Mouse (Mus musculus) small intestine, adult 2 months (tissue): Measurements from ENCODE around the gene Bcr. TPM values are rescaled to one million over a fixed set of nuclear protein-coding genes. Genes with fewer than 3 reads are reported as not detected.

Source experiments
- H3K27ac ChIP-seq: fragments of 200-500 bp; 2 replicates; pipeline ENCODE4 v1.5.1; 2012; ENCODE audit warnings: low read depth, low read length, control low read depth, inconsistent platforms; ENCODE audit not compliant: insufficient read depth
- H3K27me3 ChIP-seq: fragments of 200-500 bp; 2 replicates; pipeline ENCODE4 v1.6.1; 2012; ENCODE audit warnings: mild to moderate bottlenecking, moderate library complexity, low read length, inconsistent platforms; ENCODE audit not compliant: control insufficient read depth, insufficient read depth
- H3K36me3 ChIP-seq: fragments of 200-500 bp; 2 replicates; pipeline ENCODE4 v1.6.1; 2012; ENCODE audit warnings: mild to moderate bottlenecking, low read length, control low read depth, inconsistent platforms; ENCODE audit not compliant: control insufficient read depth, insufficient read depth
- H3K4me1 ChIP-seq: fragments of 200-500 bp; 2 replicates; pipeline ENCODE4 v1.6.1; 2012; ENCODE audit warnings: low read length, inconsistent platforms, mixed read lengths; ENCODE audit not compliant: control insufficient read depth, insufficient read depth, insufficient read length
- H3K4me3 ChIP-seq: fragments of 200-500 bp; 2 replicates; pipeline ENCODE4 v1.5.1; 2012; ENCODE audit warnings: low read depth, mild to moderate bottlenecking, control low read depth, inconsistent platforms, low read length, moderate library complexity
- CTCF ChIP-seq: fragments of 200-500 bp; IDR thresholded peaks from 2 replicates; pipeline ENCODE4 v1.5.1; 2012; ENCODE audit warnings: low read depth, mild to moderate bottlenecking, control low read depth, inconsistent platforms, low read length, moderate library complexity, mixed read lengths; ENCODE audit not compliant: insufficient replicate concordance, insufficient read length; ENCODE audit errors: extremely low read depth
- POLR2A ChIP-seq: fragments of 200-500 bp; IDR thresholded peaks from 2 replicates; pipeline ENCODE4 v1.6.1; 2012; ENCODE audit warnings: low read depth, mild to moderate bottlenecking, control low read depth, inconsistent platforms, low read length, moderate library complexity
- WGBS: fragments of 180-500 bp; shearing (Covaris S2); methylation state at CpG from one replicate; pipeline ENCODE4 v1.1.7; 2018; 5-methylcytosine and 5-hydroxymethylcytosine counted together
- polyA plus RNA-seq: library from polyadenylated mRNA; depleted of rRNA; stranded (reverse); fragments of >200 nt; gene quantifications from 2 replicates; pipeline ENCODE4 v1.2.3, GENCODE M21; 2012

Bcr gene
- polyA plus RNA-seq, 1 experiment: 46.9 TPM

- no peak overlapping the region for H3K27ac ChIP-seq
- WGBS: 55% methylated on average over 8 of the region's 8 CpGs
- no peak for TF ChIP-seq CTCF
- no peak for TF ChIP-seq POLR2A
Observed at GRCm38 (mm10) chr10:75187366-75188056, 127.1 kb downstream of the Bcr start.

GRCm38 (mm10) chr10:75191647-75192046, 131.3 kb downstream of the Bcr start:
- Histone ChIP-seq H3K27me3 (no peaks in the 10 kb centered on the region), H3K4me1 (peaks cover 6% of the 10 kb centered on the region; the same call in 1 of the 2 replicates), H3K27ac (no peak overlapping the region), H3K36me3 (no peaks in the 10 kb centered on the region), H3K4me3 (no peak overlapping the region)
- TF ChIP-seq CTCF: peak; percentile 61; the same call in 1 of the 2 replicates
- TF ChIP-seq POLR2A: no peak
- 60% methylated on average over 7 of the region's 7 CpGs for WGBS

More at GRCm38 (mm10) chr10:75187366-75188056, 127.1 kb downstream of the Bcr start:
- Histone ChIP-seq H3K36me3 (peaks cover 13% of the 10 kb centered on the region), H3K4me1 (peaks cover 6% of the 10 kb centered on the region; the same call in 1 of the 2 replicates), H3K4me3 (no peak overlapping the region), H3K27me3 (no peaks in the 10 kb centered on the region)

GRCm38 (mm10) chr10:75197817-75198216, 137.4 kb downstream of the Bcr start:
- WGBS: 86% methylated on average over 1 of the region's 1 CpGs
- TF ChIP-seq POLR2A (no peak), CTCF (no peak)
- H3K27ac ChIP-seq: no peak overlapping the region

GRCm38 (mm10) chr10:75200733-75201132, 140.3 kb downstream of the Bcr start:
- Histone ChIP-seq H3K4me1 (peaks cover 4% of the 10 kb centered on the region; the same call in 1 of the 2 replicates), H3K4me3 (no peak overlapping the region), H3K27me3 (no peaks in the 10 kb centered on the region), H3K36me3 (no peaks in the 10 kb centered on the region), H3K27ac (no peak overlapping the region)
- WGBS: 80% methylated on average over 1 of the region's 1 CpGs
- TF ChIP-seq CTCF (no peak), POLR2A (no peak)

More at GRCm38 (mm10) chr10:75197817-75198216, 137.4 kb downstream of the Bcr start:
- H3K27me3 ChIP-seq: no peaks in the 10 kb centered on the region
- H3K4me1 ChIP-seq: no peaks in the 10 kb centered on the region
- H3K4me3 ChIP-seq: no peak overlapping the region
- H3K36me3 ChIP-seq: no peaks in the 10 kb centered on the region

- TF ChIP-seq CTCF: no peak
- Histone ChIP-seq H3K4me1 (peaks cover 27% of the 10 kb centered on the region; the same call in 1 of the 2 replicates), H3K36me3 (no peaks in the 10 kb centered on the region), H3K4me3 (no peak overlapping the region), H3K27me3 (no peaks in the 10 kb centered on the region), H3K27ac (peak overlapping the region; percentile 97)
- WGBS: 25% methylated on average over 4 of the region's 4 CpGs
Observed at GRCm38 (mm10) chr10:75206192-75206591, 145.8 kb downstream of the Bcr start.

GRCm38 (mm10) chr10:75210841-75211240, 150.4 kb downstream of the Bcr start:
- H3K27ac ChIP-seq: peak overlapping the region; percentile 79; the same call in 1 of the 2 replicates
- TF ChIP-seq CTCF (no peak), POLR2A (no peak)
- H3K4me1 ChIP-seq: peaks cover 28% of the 10 kb centered on the region; the same call in 1 of the 2 replicates
- H3K27me3 ChIP-seq: no peaks in the 10 kb centered on the region
- 59% methylated on average over 3 of the region's 3 CpGs for WGBS
- no peaks in the 10 kb centered on the region for H3K36me3 ChIP-seq
- H3K4me3 ChIP-seq: no peak overlapping the region

- under 1% methylated on average over 76 of the region's 80 CpGs for WGBS
- Histone ChIP-seq H3K27ac (peak within 1 kb of the TSS; percentile 92), H3K4me1 (peaks cover 21% of the 10 kb centered on the region; the same call in 1 of the 2 replicates), H3K4me3 (peak within 1 kb of the TSS; percentile 81), H3K36me3 (no peaks in the 10 kb centered on the region), H3K27me3 (no peaks in the 10 kb centered on the region)
- TF ChIP-seq CTCF (no peak), POLR2A (peak; percentile 78)
Observed at GRCm38 (mm10) chr10:75211807-75212645, 151.6 kb downstream of the Bcr start, which contains the start of gene Specc1l. Gene Specc1l, plus strand, starts transcription at chr10:75212073.
